Mouse (Mus musculus): ENCODE results near the gene Fbxl7.

Gene Fbxl7

DNA sequence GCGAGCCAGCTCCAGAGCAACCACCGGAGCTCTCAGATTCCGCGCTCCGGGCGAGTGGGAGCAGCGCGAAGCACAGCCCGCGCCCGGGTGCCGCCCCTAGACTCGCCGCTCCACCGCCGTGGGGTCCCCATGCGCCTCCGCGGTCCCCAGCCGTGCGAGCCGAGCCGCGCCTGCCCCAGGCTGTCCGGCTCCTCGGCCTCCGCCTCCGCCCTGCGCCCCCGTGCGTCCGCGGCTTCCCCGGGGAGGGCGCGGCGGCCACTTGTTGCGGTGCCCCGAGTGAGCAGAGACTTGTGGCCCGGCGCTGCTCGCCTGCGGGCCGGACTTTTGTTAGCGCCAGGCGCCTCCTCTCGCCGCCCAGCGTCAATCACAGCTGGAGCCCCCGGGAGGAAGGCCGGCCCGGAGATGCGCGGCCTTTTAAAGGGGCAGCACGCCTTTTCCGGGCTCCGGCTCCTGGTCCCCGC lies at the start of gene Fbxl7:
Gene Fbxl7 (minus strand): TSS at position 330 of the 461 bp plus-strand sequence.
- peak; percentile 84 to 92 for DNase-seq

DNA sequence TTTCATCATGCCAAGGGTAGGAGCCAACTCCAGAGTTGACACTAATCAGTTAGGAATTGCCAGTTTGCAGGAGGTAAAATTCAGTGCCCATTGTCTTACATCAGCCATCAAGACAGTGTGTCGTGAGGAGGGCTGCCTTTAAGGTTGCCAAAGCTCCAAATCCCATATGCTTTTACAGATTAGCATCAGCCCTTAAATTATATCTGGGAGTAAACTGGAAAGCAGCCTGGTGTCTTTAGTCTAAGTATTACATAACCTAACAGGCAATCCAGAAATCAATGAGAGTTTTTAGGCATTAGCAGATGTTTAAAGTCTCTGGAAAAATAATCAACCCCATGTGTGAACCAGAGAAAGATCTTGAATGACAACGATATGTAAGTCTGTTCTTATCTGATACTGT lies 26.6 kb upstream of the Fbxl7 start:
- DNase-seq = no peak

DNA sequence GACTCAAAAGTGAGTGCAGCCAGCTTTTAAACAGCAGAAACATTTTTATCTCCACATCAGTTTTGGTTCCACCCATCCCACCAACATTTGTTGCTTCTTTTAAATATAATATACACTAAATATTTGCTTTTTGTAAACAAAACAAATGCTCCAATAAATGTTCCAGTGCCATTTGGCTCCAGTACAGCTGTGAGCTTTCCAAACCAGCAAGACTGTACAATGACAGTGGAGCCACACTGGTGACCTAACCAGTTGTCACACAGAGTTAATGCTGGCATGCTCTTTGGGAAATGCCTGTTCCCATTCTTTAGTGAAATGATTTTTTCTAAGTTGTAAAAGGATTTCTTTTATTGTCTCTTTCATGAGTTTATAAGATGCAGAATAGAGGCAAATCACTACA lies 18.0 kb upstream of the Fbxl7 start:
- no peak for DNase-seq

- no peak for DNase-seq
Observed at GRCm38 (mm10) chr15:26895761-26896160, 381 bp upstream of the Fbxl7 start.

DNA sequence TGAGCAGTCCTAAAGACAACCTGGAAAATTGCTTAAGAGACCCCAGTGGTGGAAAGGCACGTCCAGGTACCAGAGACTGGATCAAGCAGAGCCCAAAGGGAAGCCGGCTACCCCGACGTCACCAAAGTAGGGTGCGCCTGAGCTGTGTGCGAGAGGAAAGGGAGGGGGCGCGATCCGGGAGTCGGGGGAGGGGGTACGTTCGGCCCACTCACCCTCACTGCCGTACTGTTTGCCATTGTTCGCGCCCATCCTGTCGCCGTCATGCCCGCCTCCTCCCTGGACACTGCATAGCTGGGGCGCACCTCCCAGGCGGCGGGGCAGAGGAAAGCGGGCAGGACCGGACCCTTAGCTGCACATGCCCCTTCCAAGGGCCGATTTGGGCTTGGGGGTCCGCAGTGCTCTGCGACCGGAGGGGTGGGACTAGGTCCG lies 565 bp downstream of the Fbxl7 start:
- peak; percentile 45 to 67 for DNase-seq

DNA sequence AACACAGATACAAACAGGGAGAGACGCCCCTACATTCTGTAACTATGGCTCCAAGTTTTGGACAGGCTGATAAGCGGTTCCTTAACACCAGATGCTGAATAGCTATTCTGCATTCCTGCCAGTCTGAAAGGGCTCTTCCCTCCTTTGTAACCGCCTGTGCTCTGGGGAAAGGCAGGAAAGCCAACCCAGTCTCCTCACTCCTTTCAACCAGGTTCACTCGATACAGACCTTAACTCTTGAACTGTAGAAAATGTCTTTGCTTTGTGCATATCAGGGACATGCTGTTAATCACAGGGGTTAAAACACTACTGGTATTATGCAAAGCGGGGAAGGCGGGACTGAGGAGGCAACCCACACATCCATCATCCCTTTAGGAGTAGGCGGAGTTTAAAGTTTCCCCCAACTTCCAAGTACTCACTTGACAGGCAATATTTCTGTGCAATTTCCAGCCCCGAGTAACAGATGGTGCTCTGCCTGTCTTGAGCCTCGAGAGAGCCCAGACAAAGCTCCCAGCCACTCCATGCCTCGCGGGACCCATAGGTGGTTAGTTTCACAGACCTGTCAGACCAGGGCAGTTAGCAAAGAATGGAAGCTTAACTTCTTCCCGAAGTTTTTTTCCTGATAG lies 1.2 kb downstream of the Fbxl7 start:
- DNase-seq = peak; percentile 36 to 43

DNA sequence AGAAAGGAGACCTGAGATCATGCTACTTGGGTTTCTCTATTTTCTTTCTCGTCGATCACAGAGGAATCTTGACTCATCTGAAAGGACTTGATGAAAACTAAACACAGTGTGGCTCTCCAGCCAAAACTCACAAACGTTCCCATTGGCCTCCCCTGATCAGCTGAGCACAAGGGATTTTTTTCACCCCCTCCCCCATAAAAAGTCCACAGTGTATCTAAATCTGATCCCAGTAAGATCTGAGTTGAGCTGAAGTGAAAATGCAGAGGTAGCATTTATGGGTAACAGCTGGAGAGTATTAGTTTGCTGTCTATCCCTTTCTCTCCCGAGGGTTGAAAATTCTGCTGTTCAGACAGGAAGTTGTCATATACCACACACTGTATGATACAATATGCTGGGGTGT lies 2.2 kb downstream of the Fbxl7 start:
- no peak for DNase-seq

DNA sequence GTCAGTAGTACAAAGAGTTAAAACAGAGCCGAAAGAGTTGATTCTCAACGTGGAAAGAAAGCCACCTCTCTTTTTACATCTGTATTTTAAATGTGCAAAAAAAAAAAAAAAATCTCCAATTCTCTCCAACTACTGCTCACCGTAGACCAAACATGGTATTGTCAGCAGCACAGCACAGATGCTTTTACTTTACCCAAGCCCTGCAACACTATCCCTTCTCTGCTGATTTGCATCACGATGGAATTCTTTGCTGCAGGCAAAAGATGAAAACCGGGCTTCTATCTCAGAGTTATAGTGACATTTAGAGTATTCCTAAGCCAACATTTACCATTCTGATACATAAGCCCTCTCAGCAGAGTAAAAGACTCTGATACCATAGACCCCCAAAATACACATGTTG lies 5.4 kb downstream of the Fbxl7 start:
- no peak for DNase-seq

- no peak for DNase-seq
Observed at GRCm38 (mm10) chr15:26888170-26888569, 7.2 kb downstream of the Fbxl7 start.

- DNase-seq = no peak
Observed at GRCm38 (mm10) chr15:26885979-26886378, 9.4 kb downstream of the Fbxl7 start.

DNA sequence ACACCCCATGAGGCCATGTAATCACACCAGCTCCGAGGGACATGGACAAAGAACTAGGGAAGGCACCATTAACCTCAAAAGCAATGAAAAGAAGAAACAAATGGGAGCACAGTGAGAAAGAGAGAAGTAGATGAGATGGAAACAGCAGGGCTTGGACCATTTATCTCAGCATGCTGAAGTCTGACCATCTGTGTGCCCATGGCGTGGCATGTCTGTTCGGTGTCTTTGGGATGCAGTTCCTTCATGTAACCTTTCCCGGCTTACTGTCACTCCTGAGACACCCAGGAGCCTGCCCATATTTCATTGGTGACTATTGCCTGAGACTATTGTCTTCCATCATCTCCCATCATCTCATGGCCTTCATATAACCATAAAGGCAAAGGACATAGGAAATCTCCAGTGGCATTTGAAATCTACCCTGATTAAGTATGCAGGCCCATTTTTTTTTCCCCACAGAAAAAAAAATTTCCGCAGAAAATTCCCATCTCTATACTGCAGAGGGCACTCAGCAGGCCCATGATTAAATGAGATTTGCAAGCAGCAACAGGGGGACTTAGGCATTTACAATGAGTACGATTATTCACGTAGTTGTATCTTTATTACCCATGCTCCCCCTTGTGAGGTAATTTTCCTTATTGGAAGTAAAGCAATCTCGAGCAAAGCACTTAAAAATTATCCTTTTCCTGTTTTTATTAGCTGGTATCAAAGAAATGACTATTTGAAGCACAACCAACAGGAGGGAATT lies 15.0 kb downstream of the Fbxl7 start:
- DNase-seq = no peak

DNA sequence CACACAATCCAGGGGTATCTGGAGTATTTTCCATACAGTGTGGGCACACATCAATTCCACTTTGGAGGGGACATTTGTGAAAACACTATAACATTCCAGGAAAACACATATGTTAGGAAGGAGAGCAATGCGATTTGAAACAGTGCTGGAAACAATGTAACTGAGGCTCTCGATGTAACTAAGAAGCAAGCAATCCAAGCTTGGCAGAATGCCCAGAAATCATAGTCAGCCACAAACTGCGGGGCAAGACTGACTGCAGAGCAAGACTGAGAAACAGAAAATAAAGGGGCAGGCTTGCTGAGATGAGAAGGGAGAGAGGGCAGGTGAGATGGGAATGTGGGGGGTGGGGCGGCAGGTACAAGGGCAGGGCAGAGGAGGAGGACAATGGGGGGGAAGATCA lies 19.7 kb downstream of the Fbxl7 start:
- DNase-seq = peak; percentile 61 to 85

- no peak for DNase-seq
Observed at GRCm38 (mm10) chr15:26872234-26872633, 23.1 kb downstream of the Fbxl7 start.

DNA sequence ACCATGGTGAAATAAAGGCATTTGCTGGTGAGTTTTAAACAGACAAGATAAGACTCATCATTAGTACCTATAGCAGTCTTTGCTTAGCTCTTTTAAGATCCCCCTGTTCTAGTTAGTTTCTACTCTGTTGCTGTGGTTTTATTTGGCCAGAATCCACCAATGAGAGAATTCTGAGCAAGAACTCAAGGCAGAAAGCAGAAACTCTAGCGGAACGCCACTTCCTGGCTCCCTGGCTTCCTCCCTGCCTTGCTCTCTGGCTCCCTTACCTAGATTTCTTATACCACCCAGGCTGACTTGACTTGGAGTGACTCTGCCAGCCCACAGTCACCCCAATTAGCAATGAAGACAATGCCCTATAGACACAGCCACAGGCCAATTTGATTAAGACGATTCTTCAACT lies 26.2 kb downstream of the Fbxl7 start:
- no peak for DNase-seq

DNA sequence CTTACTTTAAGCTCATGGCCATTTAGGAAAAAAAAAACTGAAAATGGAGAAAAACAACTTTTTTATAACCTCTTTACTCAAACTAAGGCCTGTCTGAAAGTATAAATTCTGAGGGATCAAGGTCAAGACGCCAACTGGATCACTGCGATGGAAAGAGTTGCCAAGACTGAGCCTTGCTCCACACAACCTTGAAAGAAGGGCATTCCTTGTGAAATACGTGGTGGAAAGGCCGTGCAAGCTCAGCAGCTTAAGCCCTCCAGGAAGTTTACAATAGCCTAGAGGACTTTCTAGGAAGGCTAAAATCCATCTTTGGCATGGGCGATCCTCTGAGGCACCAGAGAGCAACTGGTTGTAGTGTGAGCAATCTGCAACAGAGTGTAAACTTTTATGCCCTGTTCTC lies 27.9 kb downstream of the Fbxl7 start:
- peak; percentile 4 to 45 for DNase-seq

GRCm38 (mm10) chr15:26862173-26862572 lies 33.2 kb downstream of the Fbxl7 start:
- no peak for DNase-seq

DNA sequence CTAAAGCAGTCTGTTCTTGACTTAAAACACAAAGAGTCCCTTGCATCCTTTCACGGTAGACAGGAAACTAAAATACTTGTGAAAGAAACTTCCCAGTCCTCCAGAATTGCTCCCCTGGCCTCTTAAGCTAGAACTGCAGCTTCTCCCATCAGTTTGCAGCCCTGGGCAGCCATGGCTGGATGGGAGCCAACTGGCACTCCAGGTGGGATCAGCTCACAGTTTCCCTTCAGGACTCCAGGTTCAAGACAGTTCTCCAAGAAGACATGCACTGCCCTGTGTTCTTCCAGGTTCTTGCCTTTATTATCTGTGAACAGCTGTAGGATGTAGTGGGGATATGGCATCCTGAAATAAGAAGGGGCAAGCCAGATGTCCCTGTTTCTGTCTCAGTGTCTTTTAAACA lies 45.8 kb downstream of the Fbxl7 start:
- peak in 1 of 2 experiments; percentile 40 for DNase-seq

GRCm38 (mm10) chr15:26842216-26842615 lies 53.2 kb downstream of the Fbxl7 start:
- peak; percentile 31 to 68 for DNase-seq

GRCm38 (mm10) chr15:26838386-26838785 lies 57.0 kb downstream of the Fbxl7 start:
- no peak for DNase-seq

GRCm38 (mm10) chr15:26837200-26837599 lies 58.2 kb downstream of the Fbxl7 start:
- DNase-seq = no peak

DNA sequence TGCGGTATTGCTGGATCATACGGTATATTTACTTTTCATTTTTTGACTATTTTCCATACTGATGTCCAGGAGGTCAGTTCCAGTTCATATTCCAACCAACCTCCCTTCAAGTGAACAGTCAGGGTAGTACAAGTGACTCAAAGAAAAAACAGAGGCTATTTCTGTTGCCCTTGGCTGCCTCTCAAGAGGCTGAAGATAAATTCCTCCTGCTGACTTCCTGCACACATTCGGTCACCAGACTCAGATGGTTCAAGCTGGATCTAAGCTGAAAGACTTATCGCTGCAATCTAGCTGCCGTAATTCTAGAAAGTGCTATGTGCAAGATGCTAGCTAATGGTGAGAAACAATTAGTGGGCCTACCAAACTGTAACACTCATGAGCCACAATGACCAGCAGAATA lies 61.0 kb downstream of the Fbxl7 start:
- DNase-seq = no peak

DNA sequence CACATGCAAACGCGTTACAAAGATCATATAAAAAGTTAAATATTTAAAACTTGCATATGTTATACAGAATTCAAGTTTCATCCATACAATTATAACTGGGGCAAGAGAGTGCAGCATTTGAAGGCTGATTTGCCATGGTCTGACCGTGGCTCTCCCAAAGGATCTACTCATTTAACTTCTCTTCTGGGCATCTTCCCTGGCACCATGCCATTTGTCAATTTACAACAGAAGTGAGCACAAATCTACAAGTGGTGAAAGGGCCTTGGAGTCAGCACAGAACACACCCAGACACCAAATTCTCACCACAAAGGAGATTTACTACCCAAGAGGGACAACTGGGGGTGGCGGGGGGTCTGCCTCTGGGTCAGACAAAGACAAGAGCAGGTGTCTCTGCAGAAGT lies 64.2 kb downstream of the Fbxl7 start:
- DNase-seq = no peak

- DNase-seq = peak in 1 of 2 experiments; percentile 24
Observed at GRCm38 (mm10) chr15:26816931-26817330, 78.4 kb downstream of the Fbxl7 start.

GRCm38 (mm10) chr15:26812856-26813255 lies 82.5 kb downstream of the Fbxl7 start:
- peak in 1 of 2 experiments; percentile 2 for DNase-seq

Measured in kidney, postnatal 25 days (tissue).